Mouse (Mus musculus) olfactory bulb, adult 2 months (tissue): Measurements from ENCODE around the gene 6430531B16Rik.

ENCODE experiments used
- CTCF ChIP-seq: fragments of 200-500 bp; IDR thresholded peaks from 2 replicates; pipeline ENCODE4 v1.5.1; 2012; ENCODE audit warnings: low read depth, mild to moderate bottlenecking, low read length, moderate library complexity; ENCODE audit not compliant: insufficient read depth
- POLR2A ChIP-seq: fragments of 200-500 bp; IDR thresholded peaks from 2 replicates; pipeline ENCODE4 v1.6.1; 2012; ENCODE audit warnings: mild to moderate bottlenecking, low read depth, low read length, moderate library complexity; ENCODE audit not compliant: insufficient read depth

DNA sequence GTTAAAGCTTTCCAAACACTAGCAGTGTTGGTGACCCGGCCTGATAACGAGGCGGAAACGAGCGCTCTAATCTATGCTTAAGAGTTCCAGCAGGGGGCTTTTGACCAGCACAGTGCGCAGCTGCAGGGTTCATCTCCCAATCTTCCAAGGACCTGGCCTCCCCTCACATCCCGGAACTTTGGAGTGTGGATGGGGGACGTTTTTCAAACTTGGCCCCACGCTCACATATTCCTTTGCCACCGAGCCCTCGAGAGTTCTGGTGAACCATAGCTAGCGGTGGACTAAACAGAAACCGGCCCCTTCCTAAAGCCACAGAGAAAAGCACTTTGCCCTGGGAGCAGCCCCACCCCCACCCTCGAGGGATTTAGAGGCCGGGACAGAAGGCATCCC is 28.7 kb downstream of the 6430531B16Rik start:
- TF ChIP-seq CTCF (no peak), POLR2A (no peak)
